Mouse (Mus musculus) kidney, embryonic 16.5 days (tissue): ENCODE results near the gene Rps3. TPM values are rescaled to one million over a fixed set of nuclear protein-coding genes. Genes with fewer than 3 reads are reported as not detected.

Source experiments
- ATAC-seq: fragments of 200-750 bp; cut with Nextera tagmentation; 2 replicates; pipeline ENCODE4 v1.8.0; 2017; ENCODE audit warnings: moderate TSS enrichment; ENCODE audit not compliant: low FRiP score, low TSS enrichment
- H3K27ac ChIP-seq: fragments of 300-500 bp; sonication (generic); 2 replicates; pipeline ENCODE4 v1.5.1; 2014; ENCODE audit warnings: low read length
- H3K27me3 ChIP-seq: fragments of 300-500 bp; sonication (generic); 2 replicates; pipeline ENCODE4 v1.6.1; 2014; ENCODE audit warnings: low read length, control low read depth, mixed read lengths; ENCODE audit not compliant: insufficient read depth
- H3K36me3 ChIP-seq: fragments of 300-500 bp; sonication (generic); 2 replicates; pipeline ENCODE4 v1.6.1; 2014; ENCODE audit warnings: low read length, control low read depth, mixed read lengths; ENCODE audit not compliant: insufficient read depth
- H3K4me1 ChIP-seq: fragments of 300-500 bp; sonication (generic); 2 replicates; pipeline ENCODE4 v1.6.1; 2014; ENCODE audit warnings: low read length, control low read depth, mixed read lengths; ENCODE audit not compliant: insufficient read depth
- H3K4me2 ChIP-seq: fragments of 300-500 bp; sonication (generic); replicated peaks from 2 replicates; pipeline ENCODE4 v1.6.1; 2014; ENCODE audit warnings: low read depth, low read length
- H3K4me3 ChIP-seq: fragments of 300-500 bp; sonication (generic); 2 replicates; pipeline ENCODE4 v1.5.1; 2014; ENCODE audit warnings: mild to moderate bottlenecking, low read length
- H3K9ac ChIP-seq: fragments of 300-500 bp; sonication (generic); replicated peaks from 2 replicates; pipeline ENCODE4 v1.6.1; 2014; ENCODE audit warnings: low read length
- H3K9me3 ChIP-seq: fragments of 300-500 bp; sonication (generic); 2 replicates; pipeline ENCODE4 v1.6.1; 2016; ENCODE audit warnings: low read length, control low read depth
- whole genome bisulfite sequencing: fragments of 180-500 bp; shearing (Covaris S2); extraction: QIAGEN DNeasy Blood & Tissue Kit; methylation state at CpG from one replicate; pipeline ENCODE4 v1.1.7; 2014; 5-methylcytosine and 5-hydroxymethylcytosine counted together
- polyA plus RNA-seq: library from polyadenylated mRNA; unstranded; fragments of >200 nt; fragmentation: Nextera tagmentation; extraction: Ambion mirVana; gene quantifications from 2 replicates; pipeline ENCODE4 v1.2.1, GENCODE M21; 2015

Gene Rps3
- polyA plus RNA-seq, 1 experiment from 2014 or later: 752 TPM

DNA sequence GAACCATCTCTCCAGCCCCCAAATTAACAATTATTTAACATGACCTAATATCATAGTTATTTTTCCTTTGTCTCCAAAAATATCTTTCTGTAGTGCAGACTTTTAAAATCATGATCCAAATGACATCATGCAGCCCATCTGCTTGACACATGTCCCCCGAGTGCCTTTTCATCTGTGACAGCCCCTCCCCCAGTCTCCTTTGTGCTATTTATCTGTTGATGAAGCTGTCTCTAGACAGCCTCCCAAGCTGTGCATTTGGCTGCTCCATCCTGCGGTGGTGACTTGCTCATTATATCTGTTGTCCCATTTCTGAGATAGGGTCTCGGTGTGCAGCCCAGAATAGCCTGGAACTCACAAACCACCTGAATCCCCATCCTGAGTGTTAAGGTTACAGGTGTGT, 33.8 kb downstream of the Rps3 start:
- no peaks in the 10 kb centered on the region for H3K36me3 ChIP-seq
- H3K4me1 ChIP-seq: peaks cover 9% of the 10 kb centered on the region
- WGBS: 65% methylated on average over 3 of the region's 3 CpGs
- no peak overlapping the region for H3K9ac ChIP-seq
- ATAC-seq: no peak
- H3K4me2 ChIP-seq: no peak overlapping the region
- no peaks in the 10 kb centered on the region for H3K27me3 ChIP-seq
- no peak overlapping the region for H3K4me3 ChIP-seq
- no peaks in the 10 kb centered on the region for H3K9me3 ChIP-seq
- no peak overlapping the region for H3K27ac ChIP-seq

DNA sequence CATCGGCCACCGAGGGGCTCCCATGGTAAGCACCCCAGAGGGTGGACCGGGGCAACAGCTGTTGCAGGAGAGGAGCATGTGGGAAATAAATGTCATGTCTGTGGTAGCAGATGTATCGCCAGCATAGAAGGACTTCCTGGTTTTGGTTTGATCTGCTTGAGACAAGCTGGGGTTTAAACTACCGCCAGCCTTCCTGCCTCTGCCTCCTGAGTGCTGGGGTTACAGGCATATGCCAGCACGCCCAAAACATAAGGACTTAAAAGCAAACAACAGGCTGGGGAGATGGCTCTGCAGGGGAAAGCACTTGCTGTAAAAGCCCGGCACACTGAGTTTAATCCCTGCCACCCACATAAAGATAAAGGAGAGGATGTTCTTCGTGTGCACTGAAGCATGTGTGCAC, 34.5 kb downstream of the Rps3 start:
- Histone ChIP-seq H3K4me3 (no peak overlapping the region), H3K27me3 (no peaks in the 10 kb centered on the region)
- WGBS: 65% methylated on average over 8 of the region's 8 CpGs

DNA sequence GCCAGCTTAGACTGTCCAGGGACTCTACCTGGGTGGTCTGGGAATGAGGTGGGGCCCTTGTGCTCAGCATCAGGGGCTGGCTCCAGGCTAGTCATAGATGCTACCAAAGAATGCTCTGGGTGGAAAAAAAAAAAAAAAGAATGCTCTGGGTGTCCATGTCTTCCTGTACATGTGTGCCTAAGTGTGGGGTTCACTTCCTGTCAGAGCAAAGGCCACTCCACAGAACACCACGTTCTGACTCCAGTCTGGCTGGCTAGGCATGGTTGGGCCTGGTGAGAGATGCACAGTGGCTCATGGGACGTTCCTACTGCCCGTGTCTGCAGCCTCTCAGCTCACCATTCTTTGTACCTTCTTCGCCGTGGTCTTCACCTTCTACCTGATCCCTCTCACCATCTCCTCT, 34.9 kb downstream of the Rps3 start:
- Histone ChIP-seq H3K9ac (no peak overlapping the region), H3K9me3 (no peaks in the 10 kb centered on the region), H3K4me1 (peaks cover 5% of the 10 kb centered on the region), H3K27me3 (no peaks in the 10 kb centered on the region), H3K4me3 (no peak overlapping the region), H3K36me3 (no peaks in the 10 kb centered on the region), H3K27ac (no peak overlapping the region), H3K4me2 (no peak overlapping the region)
- no peak for ATAC-seq
- 64% methylated on average over 5 of the region's 5 CpGs for WGBS

More for the DNA sequence above, 34.5 kb downstream of the Rps3 start:
- H3K36me3 ChIP-seq: no peaks in the 10 kb centered on the region
- H3K4me1 ChIP-seq: peaks cover 9% of the 10 kb centered on the region
- H3K4me2 ChIP-seq: no peak overlapping the region
- H3K9me3 ChIP-seq: no peaks in the 10 kb centered on the region
- no peak for ATAC-seq
- no peak overlapping the region for H3K9ac ChIP-seq
- no peak overlapping the region for H3K27ac ChIP-seq

DNA sequence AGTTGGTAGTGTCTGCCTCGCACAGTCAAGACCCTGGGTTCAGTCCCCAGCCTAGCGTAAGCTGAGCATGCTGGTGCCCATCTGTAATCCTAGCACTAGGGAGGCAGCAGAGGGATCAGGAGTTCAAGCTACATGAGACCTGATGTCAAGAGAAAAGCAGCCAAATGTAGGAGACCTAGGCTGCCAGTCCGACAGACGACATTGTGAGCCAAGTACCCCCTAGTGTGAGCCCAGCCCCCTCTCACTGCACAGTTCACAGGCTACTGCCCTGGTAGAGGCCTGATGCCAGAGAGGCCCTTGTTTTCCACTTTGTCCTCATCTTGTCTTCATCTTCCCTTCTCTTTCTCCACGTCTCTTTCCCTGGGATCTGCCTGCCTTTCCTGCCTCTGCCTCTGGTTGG, 36.2 kb downstream of the Rps3 start:
- WGBS: 50% methylated on average over 5 of the region's 5 CpGs
- Histone ChIP-seq H3K36me3 (no peaks in the 10 kb centered on the region), H3K9me3 (no peaks in the 10 kb centered on the region), H3K4me1 (peaks cover 5% of the 10 kb centered on the region; the same call in 1 of the 2 replicates), H3K27ac (no peak overlapping the region), H3K4me2 (no peak overlapping the region), H3K4me3 (no peak overlapping the region), H3K9ac (no peak overlapping the region), H3K27me3 (no peaks in the 10 kb centered on the region)
- 0 out of 2 replicates have a peak, but pooled peaks have one; percentile 24 for ATAC-seq

DNA sequence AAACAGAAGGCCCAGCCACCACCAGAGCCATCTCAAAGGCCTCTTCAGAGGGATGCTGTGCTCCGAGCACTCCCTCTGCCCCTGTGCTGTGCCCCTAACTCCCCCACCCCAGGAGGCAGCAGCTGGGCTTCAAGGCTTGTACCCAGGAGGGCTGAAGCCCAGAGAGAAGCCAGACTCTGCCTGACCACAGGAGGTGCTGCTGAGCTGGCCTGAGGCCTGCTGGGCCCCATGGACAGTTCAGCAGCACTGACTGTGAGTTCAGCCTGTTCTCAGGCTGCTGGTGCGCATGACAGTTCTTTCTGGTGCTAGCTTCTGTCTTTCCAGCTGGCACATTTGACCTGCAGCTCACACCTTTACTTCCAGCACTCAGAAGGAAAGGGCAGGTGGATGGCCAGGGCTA, 37.7 kb downstream of the Rps3 start:
- H3K4me2 ChIP-seq: no peak overlapping the region
- no peak overlapping the region for H3K27ac ChIP-seq
- H3K4me1 ChIP-seq: peaks cover 19% of the 10 kb centered on the region
- no peak for ATAC-seq
- H3K4me3 ChIP-seq: no peak overlapping the region
- H3K9me3 ChIP-seq: no peaks in the 10 kb centered on the region
- 0 out of 2 replicates have a peak overlapping the region, but pooled peaks have one; percentile 25 for H3K9ac ChIP-seq
- no peaks in the 10 kb centered on the region for H3K27me3 ChIP-seq
- 79% methylated on average over 2 of the region's 2 CpGs for WGBS
- no peaks in the 10 kb centered on the region for H3K36me3 ChIP-seq

DNA sequence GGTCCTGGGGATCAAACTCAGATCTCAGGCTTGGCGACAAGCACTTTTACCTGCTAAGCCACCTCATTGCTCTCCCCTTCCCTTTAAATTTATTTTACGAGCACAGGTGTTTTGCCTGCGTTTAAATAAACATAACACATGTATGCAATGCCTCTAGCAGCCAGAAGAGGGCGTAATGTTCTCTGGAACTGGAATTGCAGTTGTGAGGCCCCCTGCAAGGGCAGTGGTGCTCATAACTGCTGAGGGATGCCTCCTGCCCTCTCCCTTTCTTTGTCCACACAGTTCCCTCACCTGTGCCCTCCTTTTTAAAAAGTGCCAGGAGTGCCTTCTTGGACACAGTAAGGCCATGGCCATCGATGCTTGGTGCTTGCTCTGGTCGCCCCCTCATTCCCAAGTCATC, 39.5 kb downstream of the Rps3 start:
- Histone ChIP-seq H3K27ac (no peak overlapping the region), H3K4me1 (peaks cover 19% of the 10 kb centered on the region), H3K4me3 (no peak overlapping the region), H3K9me3 (no peaks in the 10 kb centered on the region), H3K9ac (no peak overlapping the region), H3K4me2 (no peak overlapping the region), H3K36me3 (no peaks in the 10 kb centered on the region), H3K27me3 (no peaks in the 10 kb centered on the region)
- no peak for ATAC-seq
- WGBS: 68% methylated on average over 6 of the region's 6 CpGs

DNA sequence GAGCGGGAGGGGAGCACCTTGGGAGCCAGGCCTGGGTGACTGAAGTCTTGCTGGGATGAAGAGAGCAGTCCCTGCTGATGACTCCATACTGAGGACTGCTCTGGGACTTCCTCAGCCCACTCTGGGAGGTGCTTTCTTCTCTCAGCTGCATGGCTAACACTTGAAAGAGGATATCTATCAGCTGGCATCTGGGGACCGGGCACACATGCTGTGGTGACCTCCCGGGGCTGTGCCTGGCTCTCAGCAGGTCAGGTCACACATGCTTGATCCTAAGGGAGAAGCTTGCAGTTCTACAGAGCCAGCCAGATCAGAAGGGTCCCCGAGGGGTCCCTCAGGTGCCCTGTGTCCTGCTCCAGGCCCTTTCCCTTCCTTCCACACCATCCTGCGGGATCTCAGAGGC, 40.4 kb downstream of the Rps3 start:
- WGBS: 50% methylated on average over 5 of the region's 5 CpGs
- no peak overlapping the region for H3K27ac ChIP-seq

DNA sequence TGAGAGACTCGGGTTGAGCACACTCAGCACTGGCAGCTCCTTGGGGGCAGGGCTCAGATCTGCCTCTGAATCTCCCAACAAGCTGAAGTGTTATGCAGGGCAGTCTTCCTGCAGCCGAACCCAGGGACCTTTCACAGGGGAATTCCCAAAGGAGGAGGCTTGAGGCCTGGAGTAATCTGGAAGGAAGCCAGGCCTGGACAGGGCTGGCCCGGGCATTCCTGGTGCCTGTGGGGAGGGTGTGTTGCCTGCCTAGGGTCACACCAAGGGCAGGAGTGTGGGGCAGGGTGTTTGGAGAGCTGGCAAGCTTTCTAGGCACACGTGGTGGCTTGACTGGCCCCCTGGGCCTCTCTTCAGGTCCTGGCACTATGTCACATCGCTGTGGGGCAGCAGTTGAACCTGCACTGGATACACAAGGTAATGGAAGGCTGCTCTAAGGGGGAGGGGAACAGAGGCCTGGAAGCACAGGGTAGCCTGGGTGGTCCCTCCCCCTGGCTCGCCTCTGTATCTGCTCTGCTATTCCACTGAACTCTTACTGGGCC, 41.9 kb downstream of the Rps3 start:
- ATAC-seq: peak; percentile 81
- Histone ChIP-seq H3K9me3 (no peaks in the 10 kb centered on the region), H3K4me2 (no peak overlapping the region), H3K27me3 (no peaks in the 10 kb centered on the region), H3K4me3 (no peak overlapping the region), H3K36me3 (no peaks in the 10 kb centered on the region), H3K9ac (peak overlapping the region; percentile 30), H3K4me1 (peaks cover 19% of the 10 kb centered on the region), H3K27ac (peak overlapping the region; percentile 69)
- WGBS: 12% methylated on average over 6 of the region's 6 CpGs

More for the DNA sequence above, 40.4 kb downstream of the Rps3 start:
- H3K9ac ChIP-seq: no peak overlapping the region
- H3K36me3 ChIP-seq: no peaks in the 10 kb centered on the region
- no peak for ATAC-seq
- H3K4me3 ChIP-seq: no peak overlapping the region
- H3K4me1 ChIP-seq: peaks cover 19% of the 10 kb centered on the region
- no peaks in the 10 kb centered on the region for H3K9me3 ChIP-seq
- H3K27me3 ChIP-seq: no peaks in the 10 kb centered on the region
- no peak overlapping the region for H3K4me2 ChIP-seq

DNA sequence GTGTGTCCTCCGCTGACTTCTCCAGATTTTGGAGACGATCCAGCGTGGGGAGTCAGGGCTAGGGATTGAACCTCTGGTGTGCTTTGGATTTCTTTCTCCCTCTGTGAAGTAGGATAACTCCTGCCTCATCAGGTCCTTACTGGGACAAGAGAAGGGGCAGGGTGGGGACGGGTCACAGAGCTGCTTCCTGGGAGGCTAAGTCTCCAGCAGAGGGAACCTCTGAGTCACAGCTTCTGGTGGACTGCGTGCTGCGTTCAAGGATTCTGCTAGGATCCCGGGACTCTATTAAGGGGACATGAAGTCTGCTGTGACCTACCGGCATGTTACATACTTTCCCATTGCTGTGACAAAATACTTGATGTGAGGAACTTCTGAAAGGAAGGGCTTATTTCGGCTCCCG, 44.7 kb downstream of the Rps3 start:
- H3K27ac ChIP-seq: no peak overlapping the region
- H3K4me1 ChIP-seq: peaks cover 25% of the 10 kb centered on the region
- 69% methylated on average over 10 of the region's 10 CpGs for WGBS

DNA sequence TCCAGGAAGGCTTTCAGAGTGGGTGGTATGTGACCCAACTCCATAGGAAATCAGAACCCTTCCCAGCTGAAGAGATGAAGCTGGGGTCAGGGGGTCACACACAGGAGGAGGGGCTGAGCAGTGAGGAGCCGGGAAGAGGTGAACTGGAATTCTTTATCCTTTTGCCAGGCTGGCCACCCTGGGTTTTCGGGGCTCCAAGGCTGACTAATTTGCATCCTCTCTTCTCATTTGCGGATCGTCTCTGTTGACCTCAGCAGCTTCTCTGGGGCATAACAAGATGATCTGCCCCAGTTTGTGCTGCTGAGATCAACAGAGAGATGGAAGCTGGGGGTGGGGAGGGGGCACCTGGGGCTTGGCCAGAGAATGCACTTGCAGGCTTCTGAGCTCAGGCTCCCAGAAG, 47.0 kb downstream of the Rps3 start:
- H3K4me1 ChIP-seq: peaks cover 15% of the 10 kb centered on the region
- no peaks in the 10 kb centered on the region for H3K36me3 ChIP-seq
- no peak overlapping the region for H3K4me3 ChIP-seq
- ATAC-seq: no peak
- H3K4me2 ChIP-seq: no peak overlapping the region
- no peak overlapping the region for H3K27ac ChIP-seq
- H3K9me3 ChIP-seq: no peaks in the 10 kb centered on the region
- no peak overlapping the region for H3K9ac ChIP-seq
- whole genome bisulfite sequencing: 22% methylated on average over 4 of the region's 4 CpGs
- no peaks in the 10 kb centered on the region for H3K27me3 ChIP-seq

More for the DNA sequence above, 44.7 kb downstream of the Rps3 start:
- ATAC-seq: no peak
- Histone ChIP-seq H3K4me2 (no peak overlapping the region), H3K4me3 (no peak overlapping the region), H3K9ac (no peak overlapping the region), H3K36me3 (no peaks in the 10 kb centered on the region), H3K27me3 (no peaks in the 10 kb centered on the region), H3K9me3 (no peaks in the 10 kb centered on the region)
